Mouse (Mus musculus) midbrain, embryonic 14.5 days (tissue): ENCODE results near the gene Abcc4. TPM values are rescaled to one million over a fixed set of nuclear protein-coding genes. Genes with fewer than 3 reads are reported as not detected.
"Not testable (repeated sequence)": the region's sequence is repeated elsewhere in the genome, so short reads cannot be mapped to it uniquely, and the experiment has no call there.

Experiments
- ATAC-seq: fragments of 200-750 bp; cut with Nextera tagmentation; 2 replicates; pipeline ENCODE4 v1.8.0; 2017; ENCODE audit warnings: moderate number of reproducible peaks, moderate library complexity; ENCODE audit not compliant: low FRiP score, low TSS enrichment
- DNase-seq: peaks from one replicate; pipeline ENCODE4 v3.0.0-alpha.2; 2015
- H3K27ac ChIP-seq: fragments of 300-500 bp; sonication (generic); replicated peaks from 2 replicates; pipeline ENCODE4 v1.5.1; 2014; ENCODE audit warnings: mild to moderate bottlenecking, low read depth, low read length, moderate library complexity
- H3K27me3 ChIP-seq: fragments of 300-500 bp; sonication (generic); 2 replicates; pipeline ENCODE4 v1.6.1; 2014; ENCODE audit warnings: low read length, control low read depth, mixed read lengths; ENCODE audit not compliant: control insufficient read depth, insufficient read depth
- H3K36me3 ChIP-seq: fragments of 300-500 bp; sonication (generic); 2 replicates; pipeline ENCODE4 v1.6.1; 2014; ENCODE audit warnings: low read length, control low read depth; ENCODE audit not compliant: control insufficient read depth, insufficient read depth
- H3K4me1 ChIP-seq: fragments of 300-500 bp; sonication (generic); 2 replicates; pipeline ENCODE4 v1.6.1; 2014; ENCODE audit warnings: mild to moderate bottlenecking, antibody characterized with exemption, low read length, control low read depth; ENCODE audit not compliant: control insufficient read depth, insufficient read depth
- H3K4me2 ChIP-seq: fragments of 300-500 bp; sonication (generic); 2 replicates; pipeline ENCODE4 v1.6.1; 2014; ENCODE audit warnings: mild to moderate bottlenecking, low read length, moderate library complexity
- H3K4me3 ChIP-seq: fragments of 300-500 bp; sonication (generic); replicated peaks from 2 replicates; pipeline ENCODE4 v1.5.1; 2014; ENCODE audit warnings: low read depth, low read length
- H3K9ac ChIP-seq: fragments of 300-500 bp; sonication (generic); replicated peaks from 2 replicates; pipeline ENCODE4 v1.6.1; 2014; ENCODE audit warnings: mild to moderate bottlenecking, low read length, moderate library complexity
- H3K9me3 ChIP-seq: fragments of 300-500 bp; sonication (generic); 2 replicates; pipeline ENCODE4 v1.6.1; 2016; ENCODE audit warnings: low read length, control low read depth, mixed read lengths; ENCODE audit not compliant: control insufficient read depth
- WGBS: fragments of 180-500 bp; shearing (Covaris S2); extraction: QIAGEN DNeasy Blood & Tissue Kit; methylation state at CpG from one replicate; pipeline ENCODE4 v1.1.7; 2014; 5-methylcytosine and 5-hydroxymethylcytosine counted together
- polyA plus RNA-seq: library from polyadenylated mRNA; unstranded; fragments of >200 nt; fragmentation: Nextera tagmentation; extraction: Ambion mirVana; gene quantifications from 2 replicates; pipeline ENCODE4 v1.2.1, GENCODE M21; 2014

The Abcc4 gene
- polyA plus RNA-seq, 1 experiment from 2014 or later: 2.1 TPM

DNA sequence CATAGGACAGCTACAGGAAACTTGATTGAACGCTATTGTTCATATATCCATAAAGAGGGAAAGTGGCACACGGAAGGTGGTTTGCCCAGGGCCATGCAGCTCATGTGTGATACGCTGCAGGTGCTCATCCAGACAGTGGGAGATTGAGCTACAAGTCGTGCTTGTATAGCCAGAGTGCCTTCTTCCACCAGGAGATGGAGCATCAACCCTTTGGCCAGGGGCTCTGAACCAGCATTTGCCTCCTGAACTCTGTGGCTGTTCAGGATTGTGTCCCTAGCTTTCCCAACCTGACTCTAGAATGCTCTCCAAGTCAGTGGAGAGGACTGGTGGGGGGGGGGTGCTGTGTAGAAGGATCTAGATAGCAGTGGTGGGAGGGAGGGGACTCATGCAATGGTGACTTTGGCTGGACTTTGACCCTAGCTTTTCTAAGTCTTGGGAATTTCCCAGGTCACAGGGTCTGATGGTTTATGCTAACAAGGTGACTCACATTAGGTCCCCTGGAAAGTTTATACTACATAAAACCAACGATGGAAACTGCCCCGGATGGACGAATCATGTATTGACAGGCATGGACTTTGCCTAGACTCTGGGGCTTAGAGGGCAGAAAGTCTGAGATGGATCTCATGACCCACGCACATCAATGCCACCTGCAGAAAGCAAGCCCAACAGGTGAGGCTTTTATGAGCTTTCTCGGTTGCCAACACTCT, 27.6 kb downstream of the Abcc4 start:
- Histone ChIP-seq H3K4me1 (no peaks in the 10 kb centered on the region), H3K4me2 (no peak overlapping the region), H3K9ac (no peak overlapping the region), H3K4me3 (no peak overlapping the region), H3K9me3 (no peaks in the 10 kb centered on the region), H3K27ac (no peak overlapping the region), H3K36me3 (no peaks in the 10 kb centered on the region), H3K27me3 (no peaks in the 10 kb centered on the region)
- ATAC-seq (no peak), DNase-seq (no peak)
- 95% methylated on average over 9 of the region's 9 CpGs for WGBS

DNA sequence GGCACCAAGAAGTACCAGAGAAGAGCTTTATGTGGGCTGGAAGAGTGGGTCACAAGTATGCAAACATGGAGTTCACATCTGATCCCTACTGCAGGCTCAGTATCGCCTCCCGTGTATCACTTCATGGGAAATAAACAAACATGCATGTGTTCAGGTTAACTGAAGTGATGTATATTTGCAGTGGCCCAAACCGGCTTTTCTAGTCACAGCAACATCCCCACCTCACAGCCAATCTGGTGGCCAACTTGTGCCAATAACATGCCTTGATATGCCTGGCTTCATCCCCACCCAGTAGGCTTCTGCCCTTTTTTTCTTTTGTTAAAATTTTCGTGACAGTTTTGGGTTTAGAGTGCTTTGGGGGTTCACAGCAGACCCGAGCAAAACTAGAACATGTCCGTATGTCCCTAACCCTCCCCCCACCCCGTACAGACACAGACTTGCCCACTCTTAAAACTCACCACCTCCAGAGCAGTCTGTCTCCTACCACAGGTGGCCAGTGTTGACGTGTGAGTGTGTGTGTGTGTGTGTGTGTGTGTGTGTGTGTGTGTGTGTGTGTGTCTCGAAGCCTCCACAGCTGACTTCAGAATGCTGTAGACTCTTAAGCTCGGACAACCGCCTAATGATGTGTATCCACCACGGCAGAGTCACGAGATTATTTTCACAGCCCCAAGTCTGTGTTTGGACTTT, 29.6 kb downstream of the Abcc4 start:
- H3K27me3 ChIP-seq: no peaks in the 10 kb centered on the region
- no peaks in the 10 kb centered on the region for H3K9me3 ChIP-seq
- no peaks in the 10 kb centered on the region for H3K4me1 ChIP-seq
- ATAC-seq (no peak), DNase-seq (no peak)
- H3K27ac ChIP-seq: no peak overlapping the region
- no peak overlapping the region for H3K4me2 ChIP-seq
- 84% methylated on average over 13 of the region's 13 CpGs for WGBS
- H3K9ac ChIP-seq: no peak overlapping the region
- H3K36me3 ChIP-seq: no peaks in the 10 kb centered on the region
- H3K4me3 ChIP-seq: no peak overlapping the region

DNA sequence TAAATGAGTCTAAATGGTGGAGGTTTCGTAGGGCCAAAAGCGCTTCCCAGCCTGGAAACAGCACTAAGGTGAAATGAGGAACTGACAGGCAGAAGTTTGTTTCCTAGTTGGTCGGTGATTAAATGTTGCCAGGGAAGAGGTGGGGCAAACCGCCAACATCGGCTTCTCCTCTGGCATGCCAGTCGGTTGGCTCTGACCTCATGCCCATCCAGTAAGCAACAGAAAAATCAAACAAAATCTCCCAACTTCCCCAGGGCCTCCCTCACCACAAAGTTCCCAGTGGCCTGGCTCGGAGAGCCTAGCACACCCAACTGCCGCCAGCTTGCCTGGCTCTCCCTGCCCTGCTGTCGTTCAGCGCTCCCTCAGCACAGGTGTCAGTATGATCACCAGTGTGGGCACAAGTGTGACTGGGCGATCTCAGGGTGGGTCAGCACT, 31.3 kb downstream of the Abcc4 start:
- no peaks in the 10 kb centered on the region for H3K9me3 ChIP-seq
- no peak overlapping the region for H3K9ac ChIP-seq
- H3K36me3 ChIP-seq: no peaks in the 10 kb centered on the region
- no peak for DNase-seq
- no peaks in the 10 kb centered on the region for H3K27me3 ChIP-seq
- ATAC-seq: no peak
- WGBS: 92% methylated on average over 11 of the region's 11 CpGs
- no peak overlapping the region for H3K4me3 ChIP-seq
- H3K4me1 ChIP-seq: no peaks in the 10 kb centered on the region
- no peak overlapping the region for H3K4me2 ChIP-seq
- no peak overlapping the region for H3K27ac ChIP-seq

DNA sequence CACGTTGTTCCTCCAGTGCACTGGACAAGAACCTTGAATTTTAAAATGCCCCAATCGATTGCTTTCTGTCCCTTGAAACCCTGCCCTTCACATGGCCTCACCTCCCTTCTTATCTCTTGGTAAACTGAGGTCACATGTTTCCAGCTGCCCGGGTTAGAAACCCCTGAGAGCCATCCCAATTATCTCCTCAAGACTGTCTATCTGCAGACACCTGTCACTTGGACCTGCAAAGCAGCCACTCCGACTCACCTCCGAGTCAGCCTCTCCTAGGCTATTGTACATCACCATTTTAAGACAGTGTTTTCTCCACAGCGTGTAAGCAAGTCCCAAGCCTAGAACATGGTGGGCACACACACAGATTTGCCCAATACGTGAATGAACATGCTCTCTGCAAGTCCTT, 31.8 kb downstream of the Abcc4 start:
- no peaks in the 10 kb centered on the region for H3K27me3 ChIP-seq
- 86% methylated on average over 7 of the region's 7 CpGs for WGBS
- H3K9ac ChIP-seq: no peak overlapping the region
- ATAC-seq (no peak), DNase-seq (no peak)
- H3K4me1 ChIP-seq: no peaks in the 10 kb centered on the region
- no peak overlapping the region for H3K27ac ChIP-seq
- H3K36me3 ChIP-seq: no peaks in the 10 kb centered on the region
- no peaks in the 10 kb centered on the region for H3K9me3 ChIP-seq
- no peak overlapping the region for H3K4me3 ChIP-seq
- H3K4me2 ChIP-seq: no peak overlapping the region

DNA sequence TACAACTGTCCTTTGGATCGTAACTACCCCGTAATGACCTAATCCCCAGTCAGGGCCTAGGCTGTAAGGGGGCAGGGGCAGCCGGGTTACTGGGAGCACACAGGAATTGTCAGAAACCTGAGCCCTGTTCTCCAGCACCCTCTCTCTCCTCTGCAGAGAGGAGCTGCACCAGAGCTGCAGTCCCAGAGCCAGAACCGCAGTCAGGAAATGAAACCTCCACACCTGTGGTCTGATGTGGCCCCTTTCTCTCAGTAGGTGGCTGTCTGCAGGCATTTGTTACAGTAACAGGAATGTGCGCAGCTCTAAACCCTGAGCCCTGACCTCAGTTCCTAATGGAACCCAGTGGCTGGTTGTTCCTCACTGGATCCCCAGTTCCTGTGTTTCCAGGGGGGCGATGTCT, 32.5 kb downstream of the Abcc4 start:
- Histone ChIP-seq H3K9me3 (no peaks in the 10 kb centered on the region), H3K27me3 (no peaks in the 10 kb centered on the region), H3K36me3 (no peaks in the 10 kb centered on the region), H3K27ac (no peak overlapping the region), H3K4me1 (no peaks in the 10 kb centered on the region), H3K4me3 (no peak overlapping the region), H3K4me2 (no peak overlapping the region), H3K9ac (no peak overlapping the region)
- 81% methylated on average over 6 of the region's 6 CpGs for whole genome bisulfite sequencing
- DNase-seq (no peak), ATAC-seq (no peak)

DNA sequence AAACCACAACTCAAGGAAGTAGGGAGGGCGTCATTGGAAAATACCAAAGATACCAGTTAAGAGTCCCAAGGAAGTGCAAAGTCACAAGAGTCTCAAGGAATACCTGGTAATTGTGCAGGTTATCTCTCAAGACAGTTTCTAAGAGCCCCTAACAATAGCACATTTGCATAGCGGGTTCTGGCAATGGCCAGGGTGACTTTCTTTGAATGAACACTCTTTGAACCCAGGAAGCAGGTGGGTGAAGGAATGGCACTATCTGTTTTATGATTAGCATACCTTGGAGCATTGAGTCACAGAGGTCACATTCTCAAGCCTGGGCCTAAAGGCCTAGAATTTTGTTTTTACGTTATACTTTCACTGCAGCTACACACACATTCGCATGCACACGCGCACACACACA, 33.1 kb downstream of the Abcc4 start:
- not testable (repeated sequence) for H3K4me1 ChIP-seq, H3K4me2 ChIP-seq, H3K4me3 ChIP-seq, H3K27me3 ChIP-seq, H3K9ac ChIP-seq, H3K36me3 ChIP-seq, H3K27ac ChIP-seq, DNase-seq, ATAC-seq, H3K9me3 ChIP-seq
- 97% methylated on average over 6 of the region's 6 CpGs for WGBS

DNA sequence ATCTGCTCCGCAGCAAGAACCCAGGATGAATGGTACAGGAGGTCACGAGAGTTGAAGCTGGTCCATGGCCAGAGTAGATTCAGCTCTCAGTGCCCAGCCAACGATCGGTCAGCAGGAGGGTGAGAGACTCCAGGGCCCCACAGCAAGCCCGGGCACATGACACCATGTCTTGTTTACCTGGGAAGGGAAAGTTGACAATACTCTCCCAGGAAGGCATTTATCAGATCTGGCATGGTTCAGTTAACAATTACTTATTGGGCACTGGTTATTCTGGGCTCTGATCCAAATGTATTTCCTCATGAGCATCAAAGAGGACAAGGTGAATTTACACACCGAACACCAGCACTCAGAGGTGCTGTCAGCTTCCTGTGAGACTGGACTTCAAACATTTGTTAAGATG, 38.5 kb downstream of the Abcc4 start:
- 89% methylated on average over 6 of the region's 6 CpGs for WGBS
- Histone ChIP-seq H3K9me3 (no peaks in the 10 kb centered on the region), H3K36me3 (no peaks in the 10 kb centered on the region), H3K4me3 (no peak overlapping the region), H3K27ac (no peak overlapping the region), H3K9ac (no peak overlapping the region), H3K4me2 (no peak overlapping the region), H3K4me1 (no peaks in the 10 kb centered on the region), H3K27me3 (no peaks in the 10 kb centered on the region)
- ATAC-seq (no peak), DNase-seq (no peak)

DNA sequence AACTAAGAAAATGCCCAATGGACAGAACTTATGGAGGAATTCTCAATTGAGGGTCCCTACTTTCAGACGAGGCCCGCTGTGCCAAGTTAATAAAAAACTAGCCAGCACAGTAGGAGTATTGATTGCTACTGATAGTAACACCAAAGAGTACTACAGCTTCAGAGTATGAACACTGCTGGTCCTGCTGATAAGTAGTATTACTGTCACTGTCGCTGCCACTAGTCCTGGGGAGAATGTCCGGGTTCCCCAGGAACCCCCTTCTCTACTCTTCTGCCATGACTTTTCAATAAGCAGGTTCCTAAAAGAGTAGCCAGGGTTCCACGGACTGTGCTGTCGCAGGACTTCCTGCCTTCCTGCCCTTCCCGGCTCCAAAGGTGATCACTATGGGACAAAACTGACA, 41.4 kb downstream of the Abcc4 start:
- 90% methylated on average over 7 of the region's 7 CpGs for WGBS
- H3K27ac ChIP-seq: no peak overlapping the region
- no peaks in the 10 kb centered on the region for H3K27me3 ChIP-seq
- H3K9me3 ChIP-seq: no peaks in the 10 kb centered on the region
- no peaks in the 10 kb centered on the region for H3K4me1 ChIP-seq
- no peak overlapping the region for H3K4me2 ChIP-seq
- H3K9ac ChIP-seq: no peak overlapping the region
- ATAC-seq (no peak), DNase-seq (no peak)
- no peaks in the 10 kb centered on the region for H3K36me3 ChIP-seq
- H3K4me3 ChIP-seq: no peak overlapping the region

DNA sequence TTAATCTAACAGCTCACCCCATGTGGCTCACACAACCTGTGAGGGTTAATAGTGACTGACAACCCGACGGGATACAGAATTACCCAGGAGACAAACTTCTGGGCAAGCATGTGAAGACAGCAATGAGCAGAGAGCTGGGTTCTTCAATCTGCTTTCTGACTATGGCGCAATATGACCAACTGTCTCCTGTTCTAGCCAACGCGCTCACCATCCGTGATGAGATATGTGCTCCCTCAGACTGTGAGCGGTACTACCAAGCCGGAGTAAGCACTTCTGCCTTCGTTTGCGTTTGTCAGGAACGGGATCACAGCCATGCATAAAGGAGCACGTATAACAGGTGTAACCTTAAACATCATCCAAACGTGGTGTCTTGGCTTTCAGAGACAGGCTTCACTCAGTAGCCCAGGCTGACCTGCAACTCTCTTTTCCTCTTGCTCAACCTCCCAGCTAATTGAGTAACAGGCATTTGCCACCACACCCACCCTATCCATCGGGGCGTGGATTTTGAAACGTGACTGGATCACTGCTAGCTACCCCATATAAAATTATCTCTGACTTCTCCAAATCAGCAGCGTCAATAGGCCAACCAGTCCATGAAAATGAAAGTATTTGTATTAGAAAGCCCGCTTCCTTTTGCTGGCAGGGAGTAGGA, 43.3 kb downstream of the Abcc4 start:
- no peak for ATAC-seq
- H3K9me3 ChIP-seq: no peaks in the 10 kb centered on the region
- no peak overlapping the region for H3K4me2 ChIP-seq

More for the DNA sequence above, 43.3 kb downstream of the Abcc4 start:
- H3K4me1 ChIP-seq: no peaks in the 10 kb centered on the region
- DNase-seq: no peak
- no peak overlapping the region for H3K9ac ChIP-seq
- no peaks in the 10 kb centered on the region for H3K27me3 ChIP-seq
- no peak overlapping the region for H3K27ac ChIP-seq
- WGBS: 93% methylated on average over 18 of the region's 18 CpGs
- H3K36me3 ChIP-seq: no peaks in the 10 kb centered on the region
- no peak overlapping the region for H3K4me3 ChIP-seq
